Mouse (Mus musculus) frontal cortex, postnatal 14 days (tissue): ENCODE measurements around the gene Ap3b1.

Experiments
- DNase-seq, 2 experiments: peaks; one replicate each; pipeline ENCODE4 v3.0.0; 2022; ENCODE audit warnings: low spot score in 2 of 2

Ap3b1 gene

GRCm38 (mm10) chr13:94375526-94376390, 17.0 kb downstream of the Ap3b1 start:
- DNase-seq: peak in 1 of 2 experiments; percentile 47

GRCm38 (mm10) chr13:94379006-94379405, 20.2 kb downstream of the Ap3b1 start:
- no peak for DNase-seq

- DNase-seq: no peak
These were observed 22.7 kb downstream of the Ap3b1 start for GRCm38 (mm10) chr13:94381427-94381826.

- DNase-seq: no peak
These were observed 23.3 kb downstream of the Ap3b1 start for GRCm38 (mm10) chr13:94381829-94382675.

- DNase-seq: no peak
These were observed 26.3 kb downstream of the Ap3b1 start for GRCm38 (mm10) chr13:94384931-94385570.

- no peak for DNase-seq
These were observed 29.8 kb downstream of the Ap3b1 start for GRCm38 (mm10) chr13:94388566-94388965.

- no peak for DNase-seq
These were observed 30.8 kb downstream of the Ap3b1 start for GRCm38 (mm10) chr13:94389541-94389940.

- no peak for DNase-seq
These were observed 33.5 kb downstream of the Ap3b1 start for GRCm38 (mm10) chr13:94392282-94392681.

GRCm38 (mm10) chr13:94394486-94394885, 35.7 kb downstream of the Ap3b1 start:
- DNase-seq: no peak

GRCm38 (mm10) chr13:94395763-94396162, 37.0 kb downstream of the Ap3b1 start:
- no peak for DNase-seq

GRCm38 (mm10) chr13:94396392-94396920, 37.7 kb downstream of the Ap3b1 start:
- no peak for DNase-seq

- no peak for DNase-seq
These were observed 40.0 kb downstream of the Ap3b1 start for GRCm38 (mm10) chr13:94398568-94399374.

- no peak for DNase-seq
These were observed 41.7 kb downstream of the Ap3b1 start for GRCm38 (mm10) chr13:94400465-94400864.

- no peak for DNase-seq
These were observed 64.8 kb downstream of the Ap3b1 start for GRCm38 (mm10) chr13:94423600-94423999.

GRCm38 (mm10) chr13:94429567-94429966, 70.8 kb downstream of the Ap3b1 start:
- DNase-seq: no peak

- no peak for DNase-seq
These were observed 80.6 kb downstream of the Ap3b1 start for GRCm38 (mm10) chr13:94439386-94439785.

GRCm38 (mm10) chr13:94441199-94441598, 82.4 kb downstream of the Ap3b1 start:
- no peak for DNase-seq

- no peak for DNase-seq
These were observed 84.7 kb downstream of the Ap3b1 start for GRCm38 (mm10) chr13:94443411-94443810.

GRCm38 (mm10) chr13:94445103-94445502, 86.3 kb downstream of the Ap3b1 start:
- no peak for DNase-seq

GRCm38 (mm10) chr13:94447003-94447402, 88.2 kb downstream of the Ap3b1 start:
- DNase-seq: no peak

GRCm38 (mm10) chr13:94449593-94449992, 90.8 kb downstream of the Ap3b1 start:
- no peak for DNase-seq
